Mouse (Mus musculus): ENCODE results near the gene Icosl. TPM values are rescaled to one million over a fixed set of nuclear protein-coding genes. Genes with fewer than 3 reads are reported as not detected.

Icosl gene
- total and polyA plus RNA-seq, 3 experiments: 0.64 to 1.5 (median 1.3) TPM

GRCm38 (mm10) chr10:78129998-78130397 lies 60.9 kb downstream of the Icosl start:
- Histone ChIP-seq H3K27me3 (replicated peaks) (peaks cover 19% of the 10 kb centered on the region), H3K36me3 (replicated peaks in 1 of 2; ENCODE audit: control insufficient read depth in 1 of 2, insufficient read depth in 1 of 2, low read length in 1 of 2) (no peaks in the 10 kb centered on the region), H3K9me3 (replicated peaks; ENCODE audit: low read length) (peaks cover 6% of the 10 kb centered on the region), H3K27ac (ENCODE audit: insufficient read depth, low read depth) (no peak overlapping the region), H3K4me2 (ENCODE audit: insufficient read depth, low read depth, poor library complexity, severe bottlenecking) (no peak overlapping the region), H3K4me3 (replicated peaks in 1 of 3; ENCODE audit: low read depth in 2 of 3, low read length in 2 of 3, poor library complexity in 1 of 3) (no peak overlapping the region), H3K9ac (ENCODE audit: insufficient read depth, low read depth) (no peak overlapping the region), H3K79me2 (replicated peaks; ENCODE audit: control insufficient read depth, extremely low read depth, insufficient read depth, poor library complexity, severe bottlenecking) (no peaks in the 10 kb centered on the region), H3K4me1 (ENCODE audit: control insufficient read depth in 1 of 2, insufficient read depth in 2 of 2) (peaks cover 13 to 23% of the 10 kb centered on the region in 2 experiments)
- in situ Hi-C loops (cut with MboI; ENCODE audit: low pct_ligation_motif_present, low pct_unique_long_range_greater_than_20kb, low sequenced_read_pairs): no loop called here
- TF ChIP-seq EP300 (IDR thresholded peaks at IDR 0.05; ENCODE audit: low read length) (no peak), MYC (IDR thresholded peaks at IDR 0.05; ENCODE audit: low read depth, low read length) (no peak), JUN (IDR thresholded peaks at IDR 0.05; ENCODE audit: insufficient read depth, low read depth, low read length) (no peak), NELFE (IDR thresholded peaks at IDR 0.05; ENCODE audit: low read depth, low read length) (no peak), SIN3A (IDR thresholded peaks at IDR 0.05; ENCODE audit: low read length) (no peak), CTCF (conservative IDR thresholded peaks at IDR 0.05 in 1 of 2, IDR thresholded peaks at IDR 0.05 in 1 of 2; ENCODE audit: low read depth in 2 of 2, low read length in 2 of 2) (no peak), MEF2A (IDR thresholded peaks at IDR 0.05; ENCODE audit: borderline replicate concordance, low read depth, low read length) (no peak)
- no peak for DNase-seq (ENCODE audit: extremely low read depth)
- dilution Hi-C loops (cut with MboI; ENCODE audit: extremely low pct_ligation_motif_present, extremely low pct_unique_long_range_greater_than_20kb, low sequenced_read_pairs): no loop called here

Other genes starting within 250 kb of the Icosl start
- gene Krtap10-4, start 242.2 kb upstream of the Icosl start, total RNA-seq (2012; rRNA removed): not detected in 2 replicates
- gene Krtap10-4, start 242.2 kb upstream of the Icosl start, total RNA-seq (2014; rRNA removed): not detected in 2 replicates
- not detected in 2 replicates for gene Krtap10-4, start 242.2 kb upstream of the Icosl start, polyA plus RNA-seq (2012; ENCODE audit: insufficient read length, low read depth)
- gene Krtap10-10, start 233.4 kb upstream of the Icosl start, total RNA-seq (2012; rRNA removed): not detected in 2 replicates
- not detected in 2 replicates for gene Krtap10-10, start 233.4 kb upstream of the Icosl start, total RNA-seq (2014; rRNA removed)
- not detected in 2 replicates for gene Krtap10-10, start 233.4 kb upstream of the Icosl start, polyA plus RNA-seq (2012; ENCODE audit: insufficient read length, low read depth)
- not detected in 2 replicates for gene Gm36176, start 222.5 kb upstream of the Icosl start, total RNA-seq (2012; rRNA removed)
- not detected in 2 replicates for gene Gm36176, start 222.5 kb upstream of the Icosl start, total RNA-seq (2014; rRNA removed)
- not detected in 2 replicates for gene Gm36176, start 222.5 kb upstream of the Icosl start, polyA plus RNA-seq (2012; ENCODE audit: insufficient read length, low read depth)
- not detected in 2 replicates for gene Gm10318, start 216.4 kb upstream of the Icosl start, total RNA-seq (2012; rRNA removed)
- gene Gm10318, start 216.4 kb upstream of the Icosl start, total RNA-seq (2014; rRNA removed): not detected in 2 replicates
- gene Gm10318, start 216.4 kb upstream of the Icosl start, polyA plus RNA-seq (2012; ENCODE audit: insufficient read length, low read depth): not detected in 2 replicates
- not detected in 2 replicates for gene Gm3285, start 207.3 kb upstream of the Icosl start, total RNA-seq (2012; rRNA removed)
- gene Gm3285, start 207.3 kb upstream of the Icosl start, total RNA-seq (2014; rRNA removed): not detected in 2 replicates
- gene Gm3285, start 207.3 kb upstream of the Icosl start, polyA plus RNA-seq (2012; ENCODE audit: insufficient read length, low read depth): not detected in 2 replicates
- gene Lrrc3, start 166.8 kb upstream of the Icosl start, total RNA-seq (2012; rRNA removed): not detected in 2 replicates
- not detected in 2 replicates for gene Lrrc3, start 166.8 kb upstream of the Icosl start, total RNA-seq (2014; rRNA removed)
- gene Lrrc3, start 166.8 kb upstream of the Icosl start, polyA plus RNA-seq (2012; ENCODE audit: insufficient read length, low read depth): not detected in 2 replicates
- 0.25 and 0.34 TPM in 2 replicates for gene Trpm2, start 98.7 kb upstream of the Icosl start, total RNA-seq (2012; rRNA removed)
- gene Trpm2, start 98.7 kb upstream of the Icosl start, total RNA-seq (2014; rRNA removed): not detected in 2 replicates
- gene Trpm2, start 98.7 kb upstream of the Icosl start, polyA plus RNA-seq (2012; ENCODE audit: insufficient read length, low read depth): 0.08 and 0.16 TPM in 2 replicates
- 5.1 and 6.2 TPM in 2 replicates for gene 1810043G02Rik, start 90.8 kb upstream of the Icosl start, total RNA-seq (2012; rRNA removed)
- 3.3 and 4.1 TPM in 2 replicates for gene 1810043G02Rik, start 90.8 kb upstream of the Icosl start, total RNA-seq (2014; rRNA removed)
- gene 1810043G02Rik, start 90.8 kb upstream of the Icosl start, polyA plus RNA-seq (2012; ENCODE audit: insufficient read length, low read depth): 3.3 and 4.3 TPM in 2 replicates
- 113 and 210 TPM in 2 replicates for gene Pfkl, start 59.2 kb upstream of the Icosl start, total RNA-seq (2012; rRNA removed)
- gene Pfkl, start 59.2 kb upstream of the Icosl start, total RNA-seq (2014; rRNA removed): 125 and 159 TPM in 2 replicates
- 95.9 and 106 TPM in 2 replicates for gene Pfkl, start 59.2 kb upstream of the Icosl start, polyA plus RNA-seq (2012; ENCODE audit: insufficient read length, low read depth)
- gene Dnmt3l, start 27.4 kb upstream of the Icosl start, total RNA-seq (2012; rRNA removed): 0.21 TPM in 1 of 2 replicates, not detected in the other
- 0.23 TPM in 1 of 2 replicates, not detected in the other for gene Dnmt3l, start 27.4 kb upstream of the Icosl start, total RNA-seq (2014; rRNA removed)
- gene Dnmt3l, start 27.4 kb upstream of the Icosl start, polyA plus RNA-seq (2012; ENCODE audit: insufficient read length, low read depth): not detected in 2 replicates
- gene Aire, start 25.7 kb upstream of the Icosl start, total RNA-seq (2012; rRNA removed): 0.17 TPM in 1 of 2 replicates, not detected in the other
- not detected in 2 replicates for gene Aire, start 25.7 kb upstream of the Icosl start, total RNA-seq (2014; rRNA removed)
- 0.16 TPM in 1 of 2 replicates, not detected in the other for gene Aire, start 25.7 kb upstream of the Icosl start, polyA plus RNA-seq (2012; ENCODE audit: insufficient read length, low read depth)
- gene D10Jhu81e, start 100.5 kb downstream of the Icosl start, total RNA-seq (2012; rRNA removed): 43.9 and 45.7 TPM in 2 replicates
- gene D10Jhu81e, start 100.5 kb downstream of the Icosl start, total RNA-seq (2014; rRNA removed): 34.3 and 51.0 TPM in 2 replicates
- 29.9 and 34.3 TPM in 2 replicates for gene D10Jhu81e, start 100.5 kb downstream of the Icosl start, polyA plus RNA-seq (2012; ENCODE audit: insufficient read length, low read depth)
- gene Pwp2, start 115.8 kb downstream of the Icosl start, total RNA-seq (2012; rRNA removed): 43.0 and 55.5 TPM in 2 replicates
- 48.6 and 49.9 TPM in 2 replicates for gene Pwp2, start 115.8 kb downstream of the Icosl start, total RNA-seq (2014; rRNA removed)
- 41.2 and 42.9 TPM in 2 replicates for gene Pwp2, start 115.8 kb downstream of the Icosl start, polyA plus RNA-seq (2012; ENCODE audit: insufficient read length, low read depth)
- gene Trappc10, start 175.3 kb downstream of the Icosl start, total RNA-seq (2012; rRNA removed): 22.1 and 23.4 TPM in 2 replicates
- 24.7 and 26.5 TPM in 2 replicates for gene Trappc10, start 175.3 kb downstream of the Icosl start, total RNA-seq (2014; rRNA removed)
- gene Trappc10, start 175.3 kb downstream of the Icosl start, polyA plus RNA-seq (2012; ENCODE audit: insufficient read length, low read depth): 21.2 and 26.7 TPM in 2 replicates

Data from CH12.LX (cell line).